12 mouse cellular contexts compared by ENCODE assay signal in genomic region chr10:127471281-127471988, GRCm38 (mm10). TPM values are rescaled to one million over a fixed set of nuclear protein-coding genes. Genes with fewer than 3 reads are reported as not detected.
DNase-seq lines count a peak whose midpoint lies in the region; ATAC-seq lines count a peak whose summit lies in the region.
"Had no signal": no experiment of that assay in that cellular context is flagged by ENCODE, and none has a peak within 500 bp of the region (broad histone marks: within the 10 kb centered on the region; RNA-seq: fewer than 3 reads in every experiment).

No protein-coding gene starts in this region.

- H3K4me3 ChIP-seq in heart, embryonic 12.5 days: no peak overlapping the region
- no peak overlapping the region for H3K4me3 ChIP-seq in lung, embryonic 16.5 days (ENCODE audit: low read length)
- no peak overlapping the region for H3K4me3 ChIP-seq in forebrain, embryonic 10.5 days
- H3K4me3 ChIP-seq: hindbrain, embryonic 10.5 days had no signal

- WGBS in heart, embryonic 12.5 days: 42% methylated on average over 15 of the region's 15 CpGs
- 47% methylated on average over 15 of the region's 15 CpGs for WGBS in lung, embryonic 16.5 days
- 75% methylated on average over 15 of the region's 15 CpGs for WGBS in forebrain, embryonic 10.5 days

- no peak overlapping the region for H3K4me2 ChIP-seq in heart, embryonic 12.5 days
- H3K4me2 ChIP-seq in lung, embryonic 16.5 days (ENCODE audit: low read depth, low read length): no peak overlapping the region

- ATAC-seq in heart, embryonic 12.5 days (ENCODE audit: insufficient number of reproducible peaks, low FRiP score): 0 out of 2 replicates have a peak, but pooled peaks have one; percentile 42
- peak; percentile 72 for ATAC-seq in lung, embryonic 16.5 days (ENCODE audit: low read depth)

- H3K9ac ChIP-seq in heart, embryonic 12.5 days: peak overlapping the region; percentile 22; the same call in 1 of the 2 replicates
- no peak overlapping the region for H3K9ac ChIP-seq in lung, embryonic 16.5 days (ENCODE audit: low read length)

- H3K9me3 ChIP-seq in heart, embryonic 12.5 days (replicated peaks): no peaks in the 10 kb centered on the region
- H3K9me3 ChIP-seq in lung, embryonic 16.5 days (ENCODE audit: control insufficient read depth, low read length): no peaks in the 10 kb centered on the region
- no peaks in the 10 kb centered on the region for H3K9me3 ChIP-seq in forebrain, embryonic 10.5 days
- H3K9me3 ChIP-seq: hindbrain, embryonic 10.5 days had no signal

- H3K27ac ChIP-seq in heart, embryonic 12.5 days (ENCODE audit: poor library complexity, severe bottlenecking): peak overlapping the region; percentile 48
- peak overlapping the region; percentile 30; the same call in 1 of the 2 replicates for H3K27ac ChIP-seq in lung, embryonic 16.5 days (ENCODE audit: low read length)
- H3K27ac ChIP-seq in forebrain, embryonic 10.5 days: no peak overlapping the region
- H3K27ac ChIP-seq: hindbrain, embryonic 10.5 days had no signal

- peaks cover 50% of the 10 kb centered on the region for H3K36me3 ChIP-seq in heart, embryonic 12.5 days
- H3K36me3 ChIP-seq in lung, embryonic 16.5 days (ENCODE audit: control insufficient read depth, insufficient read depth, low read length): peaks cover 5% of the 10 kb centered on the region
- peaks cover 52% of the 10 kb centered on the region for H3K36me3 ChIP-seq in forebrain, embryonic 10.5 days (replicated peaks)

- no peaks in the 10 kb centered on the region for H3K27me3 ChIP-seq in heart, embryonic 12.5 days (replicated peaks)
- H3K27me3 ChIP-seq in lung, embryonic 16.5 days (ENCODE audit: control insufficient read depth, insufficient read depth, low read depth, low read length): no peaks in the 10 kb centered on the region
- H3K27me3 ChIP-seq in forebrain, embryonic 10.5 days (ENCODE audit: poor library complexity, severe bottlenecking): no peaks in the 10 kb centered on the region

- peaks cover 22% of the 10 kb centered on the region for H3K4me1 ChIP-seq in heart, embryonic 12.5 days (replicated peaks)
- no peaks in the 10 kb centered on the region for H3K4me1 ChIP-seq in lung, embryonic 16.5 days (replicated peaks; ENCODE audit: control insufficient read depth, insufficient read depth, low read length)
- peaks cover 9% of the 10 kb centered on the region; the same call in 1 of the 2 replicates for H3K4me1 ChIP-seq in forebrain, embryonic 10.5 days

- DNase-seq in heart, adult 18-20 months: no peak
- no peak for DNase-seq in lung, postnatal 25 days (ENCODE audit: low spot score)
- peak; percentile 50 for DNase-seq in lung, postnatal 10 days
- DNase-seq in thymus, postnatal 36 days: peak; percentile 41 to 50
- no peak for DNase-seq in layer of hippocampus, postnatal 25 days (ENCODE audit: extremely low spot score in 1 of 2, low spot score in 1 of 2)
- DNase-seq in forebrain, embryonic 10.5 days (ENCODE audit: extremely low spot score, low spot score): no peak
- DNase-seq: cerebellum, adult 11-12 months; midbrain, embryonic 14.5 days had no signal

RNA-seq across cellular contexts. Expression of gene Stac3, which starts 30.1 kb away (rescaled TPM):
- 0.50 and 1.1 TPM in 2 replicates for polyA plus RNA-seq in heart, embryonic 12.5 days (2016; fragmentation: Nextera tagmentation; extraction: Ambion mirVana)
- total RNA-seq in heart, adult 18-20 months (2021): under 1 TPM; 0.37 to 0.54 TPM
- polyA plus RNA-seq in lung, embryonic 16.5 days (2015; fragmentation: Nextera tagmentation; extraction: Ambion mirVana): 1.3 and 1.8 TPM in 2 replicates
- total RNA-seq in layer of hippocampus, postnatal 25 days (2021): 1 to 10 TPM; 2.4 to 4.6 TPM
- 0.30 and 0.41 TPM in 2 replicates for polyA plus RNA-seq in forebrain, embryonic 10.5 days (2016; fragmentation: Nextera tagmentation; extraction: Ambion mirVana)
- polyA plus RNA-seq: forebrain, embryonic 11.5 days had no signal

RNA-seq across cellular contexts. Expression of gene Ndufa4l2, which starts 43.3 kb away (rescaled TPM):
- polyA plus RNA-seq in heart, embryonic 12.5 days (2016; fragmentation: Nextera tagmentation; extraction: Ambion mirVana): 19.5 and 24.4 TPM in 2 replicates
- total RNA-seq in heart, adult 18-20 months (2021): 10 to 100 TPM; 23.9 to 27.0 TPM
- 155 and 169 TPM in 2 replicates for polyA plus RNA-seq in lung, embryonic 16.5 days (2015; fragmentation: Nextera tagmentation; extraction: Ambion mirVana)
- 1 to 10 TPM; 4.1 to 6.7 TPM for total RNA-seq in layer of hippocampus, postnatal 25 days (2021)
- polyA plus RNA-seq in forebrain, embryonic 10.5 days (2016; fragmentation: Nextera tagmentation; extraction: Ambion mirVana): 2.6 and 2.9 TPM in 2 replicates

RNA-seq across cellular contexts. Expression of gene Shmt2, which starts 50.8 kb away (rescaled TPM):
- 80.4 and 83.8 TPM in 2 replicates for polyA plus RNA-seq in heart, embryonic 12.5 days (2016; fragmentation: Nextera tagmentation; extraction: Ambion mirVana)
- 10 to 100 TPM; 39.3 to 44.7 TPM for total RNA-seq in heart, adult 18-20 months (2021)
- polyA plus RNA-seq in lung, embryonic 16.5 days (2015; fragmentation: Nextera tagmentation; extraction: Ambion mirVana): 116 and 119 TPM in 2 replicates
- total RNA-seq in layer of hippocampus, postnatal 25 days (2021): 10 to 100 TPM; 29.5 to 31.8 TPM
- 124 and 129 TPM in 2 replicates for polyA plus RNA-seq in forebrain, embryonic 10.5 days (2016; fragmentation: Nextera tagmentation; extraction: Ambion mirVana)

Comparison
In these comparisons a context has a peak if more than half of its experiments do, and no peak if none do; other contexts are left out.
1. DNase-seq: peak in lung, postnatal 10 days (single experiment) and thymus, postnatal 36 days (2 of 2); none in heart, adult 18-20 months (0 of 2), lung, postnatal 25 days (single experiment), layer of hippocampus, postnatal 25 days (0 of 2) and forebrain, embryonic 10.5 days (single experiment).